Mouse (Mus musculus) MEL (cell line): ENCODE data around the gene Syn3. TPM values are rescaled to one million over a fixed set of nuclear protein-coding genes. Genes with fewer than 3 reads are reported as not detected.

ENCODE experiments used
- DNase-seq: peaks from one replicate; pipeline ENCODE4 v3.0.0; 2011; ENCODE audit warnings: low read depth, low spot score
- H3K27ac ChIP-seq: 2 replicates; pipeline ENCODE4 v1.5.1; 2012; ENCODE audit warnings: low read depth, mild to moderate bottlenecking, control low read depth, low read length, moderate library complexity; ENCODE audit not compliant: control insufficient read depth
- H3K27me3 ChIP-seq, 2 experiments: fragments of 150-350 bp in 1 of 2; sonication (generic) in 1 of 2; 2 replicates each; pipeline ENCODE4 v1.6.1; 2012; ENCODE audit warnings: low read length in 2 of 2, mild to moderate bottlenecking in 2 of 2, improper control_type of control experiment in 1 of 2, moderate library complexity in 1 of 2; ENCODE audit not compliant: insufficient read depth in 2 of 2, control insufficient read depth in 1 of 2
- H3K36me3 ChIP-seq, 2 experiments: 2 replicates each; pipeline ENCODE4 v1.6.1; 2012 to 2014; ENCODE audit warnings: low read length in 2 of 2, improper control_type of control experiment in 1 of 2, inconsistent platforms in 1 of 2, mild to moderate bottlenecking in 1 of 2; ENCODE audit not compliant: insufficient read depth in 2 of 2, control insufficient read depth in 1 of 2
- H3K4me1 ChIP-seq, 2 experiments: fragments of 150-350 bp in 1 of 2; sonication (generic) in 1 of 2; 2 replicates each; pipeline ENCODE4 v1.6.1; 2012; ENCODE audit warnings: low read length in 2 of 2, improper control_type of control experiment in 1 of 2, mild to moderate bottlenecking in 1 of 2; ENCODE audit not compliant: insufficient read depth in 2 of 2, control insufficient read depth in 1 of 2
- H3K4me3 ChIP-seq, 2 experiments: fragments of 150-350 bp in 1 of 2; sonication (generic) in 1 of 2; 2 replicates each; pipeline ENCODE4 v1.5.1; 2012; ENCODE audit warnings: low read depth in 2 of 2, low read length in 2 of 2, mild to moderate bottlenecking in 2 of 2, moderate library complexity in 2 of 2, control low read depth in 1 of 2, improper control_type of control experiment in 1 of 2; ENCODE audit not compliant: control insufficient read depth in 1 of 2, insufficient read depth in 1 of 2
- H3K79me2 ChIP-seq: 2 replicates; pipeline ENCODE4 v1.6.1; 2012; ENCODE audit warnings: mild to moderate bottlenecking, low read length, moderate library complexity; ENCODE audit not compliant: control insufficient read depth, poor library complexity, insufficient read depth
- H3K9ac ChIP-seq: 2 replicates; pipeline ENCODE4 v1.6.1; 2012; ENCODE audit warnings: low read depth, mild to moderate bottlenecking, control low read depth, low read length, moderate library complexity; ENCODE audit not compliant: control insufficient read depth, poor library complexity, severe bottlenecking
- H3K9me3 ChIP-seq: fragments of 150-350 bp; sonication (generic); replicated peaks from 2 replicates; pipeline ENCODE4 v1.6.1; 2012; ENCODE audit warnings: mild to moderate bottlenecking, low read length, improper control_type of control experiment, moderate library complexity; ENCODE audit not compliant: insufficient read depth
- CHD2 ChIP-seq: IDR thresholded peaks from 2 replicates; pipeline ENCODE4 v1.6.1; 2011; ENCODE audit warnings: low read length, improper control_type of control experiment
- E2F4 ChIP-seq: IDR thresholded peaks from 2 replicates; pipeline ENCODE4 v1.6.1; 2011; ENCODE audit warnings: low read depth, low read length, improper control_type of control experiment, borderline replicate concordance
- ETS1 ChIP-seq: IDR thresholded peaks from 2 replicates; pipeline ENCODE4 v1.6.1; 2012; ENCODE audit warnings: low read depth, mild to moderate bottlenecking, inconsistent platforms, low read length, improper control_type of control experiment, moderate library complexity
- HCFC1 ChIP-seq: IDR thresholded peaks from 2 replicates; pipeline ENCODE4 v1.6.1; 2012; ENCODE audit warnings: low read depth, mild to moderate bottlenecking, inconsistent platforms, low read length, improper control_type of control experiment, moderate library complexity
- JUND ChIP-seq: IDR thresholded peaks from 2 replicates; pipeline ENCODE4 v1.6.1; 2011; ENCODE audit warnings: low read depth, mild to moderate bottlenecking, improper control_type of control experiment, low read length
- KAT2A ChIP-seq: conservative IDR thresholded peaks from 2 replicates; pipeline ENCODE4 v1.6.1; 2012; ENCODE audit warnings: low read depth, low read length, improper control_type of control experiment, inconsistent platforms
- MAFK ChIP-seq: IDR thresholded peaks from 2 replicates; pipeline ENCODE4 v1.6.1; 2011; ENCODE audit warnings: low read depth, mild to moderate bottlenecking, low read length, improper control_type of control experiment, borderline replicate concordance
- MAX ChIP-seq: IDR thresholded peaks from 2 replicates; pipeline ENCODE4 v1.6.1; 2011; ENCODE audit warnings: low read length, improper control_type of control experiment
- MYC ChIP-seq: IDR thresholded peaks from 2 replicates; pipeline ENCODE4 v1.6.1; 2011; ENCODE audit warnings: low read depth, mild to moderate bottlenecking, low read length, improper control_type of control experiment, moderate library complexity
- NELFE ChIP-seq: IDR thresholded peaks from 2 replicates; pipeline ENCODE4 v1.6.1; 2011; ENCODE audit warnings: low read depth, low read length, improper control_type of control experiment
- POLR2AphosphoS2 ChIP-seq: IDR thresholded peaks from 2 replicates; pipeline ENCODE4 v1.6.1; 2011; ENCODE audit warnings: low read length, improper control_type of control experiment
- RAD21 ChIP-seq: IDR thresholded peaks from 2 replicates; pipeline ENCODE4 v1.6.1; 2011; ENCODE audit warnings: mild to moderate bottlenecking, low read depth, low read length, improper control_type of control experiment
- SMC3 ChIP-seq: IDR thresholded peaks from 2 replicates; pipeline ENCODE4 v1.6.1; 2011; ENCODE audit warnings: low read depth, low read length, improper control_type of control experiment
- TAL1 ChIP-seq: IDR thresholded peaks from 2 replicates; pipeline ENCODE4 v1.6.1; 2012; ENCODE audit warnings: mild to moderate bottlenecking, inconsistent platforms, low read length, moderate library complexity, mixed read lengths
- USF1 ChIP-seq: IDR thresholded peaks from 2 replicates; pipeline ENCODE4 v1.6.1; 2014; ENCODE audit warnings: low read depth, mild to moderate bottlenecking, inconsistent platforms, low read length, improper control_type of control experiment, moderate library complexity
- USF2 ChIP-seq, 2 experiments: IDR thresholded peaks; 2 replicates each; pipeline ENCODE4 v1.6.1; 2011 to 2012; ENCODE audit warnings: improper control_type of control experiment in 2 of 2, low read length in 2 of 2, borderline replicate concordance in 1 of 2, inconsistent platforms in 1 of 2, low read depth in 1 of 2, mild to moderate bottlenecking in 1 of 2; ENCODE audit not compliant: insufficient read depth in 1 of 2
- ZC3H11A ChIP-seq: IDR thresholded peaks from 2 replicates; pipeline ENCODE4 v1.6.1; 2012; ENCODE audit warnings: low read depth, mild to moderate bottlenecking, inconsistent platforms, low read length, improper control_type of control experiment
- ZKSCAN1 ChIP-seq: IDR thresholded peaks from 2 replicates; pipeline ENCODE4 v1.6.1; 2012; ENCODE audit warnings: low read depth, mild to moderate bottlenecking, inconsistent platforms, low read length, improper control_type of control experiment, moderate library complexity
- ZMIZ1 ChIP-seq: IDR thresholded peaks from 2 replicates; pipeline ENCODE4 v1.6.1; 2012; ENCODE audit warnings: low read depth, mild to moderate bottlenecking, inconsistent platforms, low read length, improper control_type of control experiment, moderate library complexity
- ZNF384 ChIP-seq: IDR thresholded peaks from 2 replicates; pipeline ENCODE4 v1.6.1; 2012; ENCODE audit warnings: low read depth, mild to moderate bottlenecking, inconsistent platforms, low read length, improper control_type of control experiment
- polyA plus RNA-seq, 2 experiments: library from polyadenylated mRNA; stranded (reverse) in 1 of 2; unstranded in 1 of 2; fragments of >175 nt in 1 of 2; fragments of >200 nt in 1 of 2; gene quantifications; 2 replicates each; pipeline versions ENCODE4 v1.2.1 to v1.2.4; 2012; ENCODE audit warnings: low replicate concordance in 2 of 2, low read depth in 1 of 2; ENCODE audit not compliant: insufficient read length in 2 of 2, insufficient read depth in 1 of 2, missing spikeins in 1 of 2
- total RNA-seq: library from RNA; depleted of rRNA; stranded (reverse); fragments of 300-350 nt; gene quantifications from 2 replicates; pipeline ENCODE4 v1.2.3, GENCODE M21; 2012

The Syn3 gene
- total and polyA plus RNA-seq, 3 experiments, result 0.06 TPM; not detected in 2

DNA sequence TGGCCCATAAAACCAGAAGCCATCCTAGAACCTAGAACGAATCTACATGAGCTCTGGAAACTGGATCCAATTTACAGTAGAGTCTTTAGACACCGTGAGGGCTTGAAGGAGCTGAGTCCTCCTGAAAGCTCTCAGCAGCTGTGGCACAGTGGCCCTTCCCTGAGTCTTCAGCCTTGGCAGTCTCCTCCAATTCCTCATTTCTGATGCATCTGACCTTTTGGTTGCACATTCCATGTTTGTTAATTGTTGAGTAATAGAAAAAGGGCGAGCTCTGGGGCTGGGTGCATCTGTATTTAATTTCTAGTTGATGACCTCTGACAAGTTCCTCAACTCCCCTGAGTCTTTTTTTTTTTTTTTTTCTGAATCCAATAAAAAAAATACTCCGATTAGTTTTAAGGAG is 170.6 kb downstream of the Syn3 start:
- no peak for DNase-seq
- H3K9ac ChIP-seq, result no peak overlapping the region
- H3K36me3 ChIP-seq, result no peaks in the 10 kb centered on the region

DNA sequence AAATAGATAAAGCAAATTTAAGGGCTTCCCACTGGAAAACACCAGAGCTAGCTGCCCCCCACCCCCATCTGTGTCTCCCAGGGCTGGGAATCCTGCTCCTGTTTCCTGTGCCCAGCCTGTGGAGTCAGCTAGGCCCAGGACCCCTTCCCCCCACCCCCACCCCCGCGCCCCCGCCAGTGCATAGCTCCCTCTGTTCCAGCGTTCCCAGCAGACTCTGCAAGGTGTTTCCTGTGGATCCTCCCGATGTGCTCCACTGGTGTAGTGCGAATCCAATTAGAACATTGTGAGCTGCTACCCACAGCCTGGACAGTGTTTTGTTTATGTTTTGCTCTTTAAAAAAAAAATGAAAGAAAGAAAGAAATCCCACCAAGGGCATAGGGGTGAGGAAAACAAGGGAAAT is 173.4 kb downstream of the Syn3 start:
- Histone ChIP-seq H3K4me3 (no peak overlapping the region), H3K36me3 (no peaks in the 10 kb centered on the region), H3K79me2 (no peaks in the 10 kb centered on the region), H3K9ac (no peak overlapping the region), H3K27ac (no peak overlapping the region), H3K27me3 (no peaks in the 10 kb centered on the region), H3K9me3 (no peaks in the 10 kb centered on the region), H3K4me1 (no peaks in the 10 kb centered on the region)
- no peak for TF ChIP-seq CHD2
- no peak for TF ChIP-seq USF2 (IDR thresholded peaks at IDR 0.05; ENCODE audit: borderline replicate concordance in 1 of 2, insufficient read depth in 1 of 2, low read depth in 1 of 2, low read length in 2 of 2)
- no peak for TF ChIP-seq ZMIZ1
- no peak for TF ChIP-seq ETS1
- no peak for TF ChIP-seq ZC3H11A
- no peak for TF ChIP-seq NELFE
- no peak for TF ChIP-seq POLR2AphosphoS2
- no peak for TF ChIP-seq HCFC1
- TF ChIP-seq ZKSCAN1, result no peak
- no peak for TF ChIP-seq E2F4
- no peak for DNase-seq

More for the DNA sequence above, 170.6 kb downstream of the Syn3 start:
- Histone ChIP-seq H3K4me3 (no peak overlapping the region), H3K27ac (no peak overlapping the region), H3K79me2 (no peaks in the 10 kb centered on the region), H3K27me3 (no peaks in the 10 kb centered on the region), H3K9me3 (no peaks in the 10 kb centered on the region), H3K4me1 (no peaks in the 10 kb centered on the region)
- TF ChIP-seq HCFC1 (no peak), USF1 (no peak), ZNF384 (no peak), KAT2A (no peak), MAFK (no peak), SMC3 (no peak), JUND (no peak), RAD21 (no peak), POLR2AphosphoS2 (no peak), MAX (no peak), ZKSCAN1 (no peak), ETS1 (no peak), TAL1 (no peak), ZMIZ1 (no peak), MYC (no peak)
